Mouse (Mus musculus) ES-Bruce4 (cell line): Measurements from ENCODE around the gene Vangl1.
A peak's percentile ranks its signal among the peaks of the same experiment; 100 is the strongest.

Experiments
- CTCF ChIP-seq: IDR thresholded peaks from one replicate; pipeline ENCODE4 v1.8.1; 2011; ENCODE audit warnings: low read depth, low read length
- EP300 ChIP-seq: IDR thresholded peaks from 2 replicates; pipeline ENCODE4 v1.6.1; 2011; ENCODE audit warnings: low read depth, low read length; ENCODE audit not compliant: insufficient read depth
- POLR2A ChIP-seq: IDR thresholded peaks from one replicate; pipeline ENCODE4 v1.8.1; 2011; ENCODE audit warnings: low read length; ENCODE audit not compliant: insufficient read depth

GRCm38 (mm10) chr3:102167555-102168210 lies 36.8 kb downstream of the Vangl1 start:
- peak; percentile 96 for TF ChIP-seq EP300
- no peak for TF ChIP-seq CTCF
- TF ChIP-seq POLR2A = no peak
